Mouse (Mus musculus): ENCODE data around the gene 9930111J21Rik2.
"Not testable (repeated sequence)": the region's sequence is repeated elsewhere in the genome, so short reads cannot be mapped to it uniquely, and the experiment has no call there.

DNA sequence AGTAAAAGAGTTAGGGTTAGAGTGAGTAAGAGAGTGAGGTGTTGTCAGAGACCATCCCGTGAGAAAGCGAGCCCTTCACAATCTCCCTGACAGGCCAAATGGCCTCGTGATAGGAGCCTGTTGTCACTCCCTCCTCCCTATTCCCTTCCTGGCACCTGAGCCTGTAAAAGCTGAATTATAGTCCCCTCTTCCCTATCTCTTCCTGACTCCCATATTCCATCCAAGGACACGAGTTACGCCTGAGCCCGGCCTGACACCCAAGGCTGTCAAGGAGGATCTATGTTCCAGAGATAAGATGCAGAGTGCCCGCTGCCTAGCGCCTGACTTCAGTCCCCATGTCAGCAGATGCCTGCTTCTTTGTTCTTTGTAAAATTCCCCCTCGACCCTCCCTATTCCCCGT is 57.7 kb downstream of the 9930111J21Rik2 start:
- TF ChIP-seq CTCF (IDR thresholded peaks at IDR 0.05; ENCODE audit: borderline replicate concordance, control insufficient read depth, extremely low read depth, insufficient read depth, low read length, poor library complexity); POLR2A (IDR thresholded peaks at IDR 0.05; ENCODE audit: control insufficient read depth, extremely low read depth, insufficient read depth, low read length, poor library complexity): not testable (repeated sequence)
